Mouse (Mus musculus): ENCODE data around the gene Ercc1.

GRCm38 (mm10) chr7:19327782-19328181 lies 16.8 kb upstream of the Ercc1 start:
- no peak for TF ChIP-seq CTCF (IDR thresholded peaks at IDR 0.05)
- TF ChIP-seq EP300 (IDR thresholded peaks at IDR 0.05), result no peak
